Mouse (Mus musculus) small intestine, adult 2 months (tissue): ENCODE measurements around the gene Tubgcp5. TPM values are rescaled to one million over a fixed set of nuclear protein-coding genes. Genes with fewer than 3 reads are reported as not detected.
"Not testable (repeated sequence)": the region's sequence is repeated elsewhere in the genome, so short reads cannot be mapped to it uniquely, and the experiment has no call there.

Experiments used
- H3K27ac ChIP-seq: fragments of 200-500 bp; 2 replicates; pipeline ENCODE4 v1.5.1; 2012; ENCODE audit warnings: low read depth, low read length, control low read depth, inconsistent platforms; ENCODE audit not compliant: insufficient read depth
- H3K27me3 ChIP-seq: fragments of 200-500 bp; 2 replicates; pipeline ENCODE4 v1.6.1; 2012; ENCODE audit warnings: mild to moderate bottlenecking, moderate library complexity, low read length, inconsistent platforms; ENCODE audit not compliant: control insufficient read depth, insufficient read depth
- H3K36me3 ChIP-seq: fragments of 200-500 bp; 2 replicates; pipeline ENCODE4 v1.6.1; 2012; ENCODE audit warnings: mild to moderate bottlenecking, low read length, control low read depth, inconsistent platforms; ENCODE audit not compliant: control insufficient read depth, insufficient read depth
- H3K4me1 ChIP-seq: fragments of 200-500 bp; 2 replicates; pipeline ENCODE4 v1.6.1; 2012; ENCODE audit warnings: low read length, inconsistent platforms, mixed read lengths; ENCODE audit not compliant: control insufficient read depth, insufficient read depth, insufficient read length
- H3K4me3 ChIP-seq: fragments of 200-500 bp; 2 replicates; pipeline ENCODE4 v1.5.1; 2012; ENCODE audit warnings: low read depth, mild to moderate bottlenecking, control low read depth, inconsistent platforms, low read length, moderate library complexity
- CTCF ChIP-seq: fragments of 200-500 bp; IDR thresholded peaks from 2 replicates; pipeline ENCODE4 v1.5.1; 2012; ENCODE audit warnings: low read depth, mild to moderate bottlenecking, control low read depth, inconsistent platforms, low read length, moderate library complexity, mixed read lengths; ENCODE audit not compliant: insufficient replicate concordance, insufficient read length; ENCODE audit errors: extremely low read depth
- POLR2A ChIP-seq: fragments of 200-500 bp; IDR thresholded peaks from 2 replicates; pipeline ENCODE4 v1.6.1; 2012; ENCODE audit warnings: low read depth, mild to moderate bottlenecking, control low read depth, inconsistent platforms, low read length, moderate library complexity
- WGBS: fragments of 180-500 bp; shearing (Covaris S2); methylation state at CpG from one replicate; pipeline ENCODE4 v1.1.7; 2018; 5-methylcytosine and 5-hydroxymethylcytosine counted together
- polyA plus RNA-seq: library from polyadenylated mRNA; depleted of rRNA; stranded (reverse); fragments of >200 nt; gene quantifications from 2 replicates; pipeline ENCODE4 v1.2.3, GENCODE M21; 2012

The Tubgcp5 gene
- polyA plus RNA-seq, 1 experiment: 0.67 TPM

GRCm38 (mm10) chr7:55784580-55784979 is 9.4 kb upstream of the Tubgcp5 start:
- Histone ChIP-seq H3K27ac (no peak overlapping the region), H3K36me3 (no peaks in the 10 kb centered on the region), H3K4me1 (no peaks in the 10 kb centered on the region), H3K4me3 (no peak overlapping the region), H3K27me3 (no peaks in the 10 kb centered on the region)
- no peak for TF ChIP-seq POLR2A
- TF ChIP-seq CTCF: no peak
- 58% methylated on average over 3 of the region's 3 CpGs for WGBS

- not testable (repeated sequence) for H3K4me1 ChIP-seq, H3K27me3 ChIP-seq, H3K36me3 ChIP-seq, H3K4me3 ChIP-seq, H3K27ac ChIP-seq
- 48% methylated on average over 5 of the region's 5 CpGs for WGBS
Measured at GRCm38 (mm10) chr7:55790586-55790985, 3.4 kb upstream of the Tubgcp5 start.

GRCm38 (mm10) chr7:55792280-55792679 is 1.7 kb upstream of the Tubgcp5 start:
- Histone ChIP-seq H3K27ac (no peak overlapping the region), H3K4me3 (no peak overlapping the region), H3K4me1 (peaks cover 2% of the 10 kb centered on the region; the same call in 1 of the 2 replicates), H3K36me3 (peaks cover 9% of the 10 kb centered on the region), H3K27me3 (no peaks in the 10 kb centered on the region)
- WGBS: 89% methylated on average over 3 of the region's 3 CpGs
- no peak for TF ChIP-seq POLR2A
- TF ChIP-seq CTCF: no peak

DNA sequence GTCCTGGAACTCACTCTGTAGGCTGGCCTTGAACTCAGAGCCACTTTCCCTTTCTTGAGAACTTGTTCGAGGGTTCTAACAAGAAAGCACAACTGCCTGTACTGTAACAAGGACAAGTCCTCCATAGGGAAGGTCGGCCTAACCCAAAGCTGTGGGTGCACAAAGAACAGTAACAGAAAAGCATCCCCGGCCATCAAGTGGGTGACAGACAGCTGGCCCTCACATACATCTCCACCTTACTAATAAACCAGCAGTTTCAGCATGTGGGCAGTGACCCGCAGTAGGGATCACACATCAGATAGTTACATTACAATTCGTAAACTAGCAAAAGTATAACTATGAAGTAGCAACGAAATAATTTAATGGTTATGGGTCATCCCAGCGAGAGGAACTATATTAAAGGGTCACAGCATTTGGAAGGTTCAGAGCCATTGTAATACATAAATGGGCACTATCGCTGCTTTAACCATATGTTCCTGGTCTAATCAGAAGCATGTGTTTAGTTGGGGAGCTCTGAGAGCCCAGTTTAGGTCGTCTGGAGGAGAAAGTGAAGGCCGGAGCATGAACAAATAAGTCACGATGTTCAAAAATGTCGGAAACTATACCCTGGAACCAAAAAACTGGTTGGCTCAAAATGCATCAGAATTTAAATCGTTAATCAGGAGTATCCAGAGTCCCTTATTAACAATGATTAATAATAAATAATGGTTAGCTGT is 560 bp upstream of the Tubgcp5 start:
- H3K36me3 ChIP-seq: peaks cover 14% of the 10 kb centered on the region
- H3K27me3 ChIP-seq: no peaks in the 10 kb centered on the region
- 37% methylated on average over 13 of the region's 13 CpGs for WGBS
- peaks cover 2% of the 10 kb centered on the region; the same call in 1 of the 2 replicates for H3K4me1 ChIP-seq
- TF ChIP-seq CTCF: no peak
- no peak for TF ChIP-seq POLR2A
- no peak overlapping the region for H3K27ac ChIP-seq
- peak overlapping the region; percentile 86 for H3K4me3 ChIP-seq

GRCm38 (mm10) chr7:55799981-55800380 is 6.0 kb downstream of the Tubgcp5 start:
- 86% methylated on average over 3 of the region's 3 CpGs for WGBS

GRCm38 (mm10) chr7:55809967-55810366 is 16.0 kb downstream of the Tubgcp5 start:
- Histone ChIP-seq H3K27me3 (no peaks in the 10 kb centered on the region), H3K36me3 (peaks cover 53% of the 10 kb centered on the region), H3K27ac (no peak overlapping the region), H3K4me3 (no peak overlapping the region), H3K4me1 (no peaks in the 10 kb centered on the region)
- no peak for TF ChIP-seq CTCF
- no peak for TF ChIP-seq POLR2A
- WGBS: 74% methylated on average over 2 of the region's 2 CpGs

More at GRCm38 (mm10) chr7:55799981-55800380, 6.0 kb downstream of the Tubgcp5 start:
- H3K4me3 ChIP-seq: no peak overlapping the region
- H3K27me3 ChIP-seq: no peaks in the 10 kb centered on the region
- H3K4me1 ChIP-seq: no peaks in the 10 kb centered on the region
- no peak overlapping the region for H3K27ac ChIP-seq
- TF ChIP-seq POLR2A (no peak), CTCF (no peak)
- H3K36me3 ChIP-seq: peaks cover 43% of the 10 kb centered on the region

DNA sequence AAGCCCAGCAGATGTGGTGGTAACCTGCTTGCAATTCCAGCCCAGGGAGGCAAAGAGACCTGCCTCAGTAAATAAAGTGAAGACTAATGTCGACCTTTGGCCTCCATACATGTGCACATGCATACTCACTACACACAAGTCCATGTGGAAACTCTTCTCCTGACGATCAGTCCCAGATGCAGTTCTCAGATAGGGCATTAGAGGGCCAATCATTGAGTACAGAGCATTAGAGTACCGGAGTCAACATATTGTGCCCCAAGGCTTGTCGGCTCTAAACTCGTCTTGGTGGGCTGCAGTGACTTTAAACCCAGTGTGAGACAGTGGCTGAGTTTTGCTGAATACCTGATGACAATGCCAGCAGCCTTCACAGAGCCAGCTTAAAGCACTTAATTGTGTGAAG is 30.5 kb downstream of the Tubgcp5 start:
- whole genome bisulfite sequencing: 90% methylated on average over 5 of the region's 5 CpGs
- H3K4me1 ChIP-seq: no peaks in the 10 kb centered on the region
- TF ChIP-seq CTCF (no peak), POLR2A (no peak)
- H3K4me3 ChIP-seq: no peak overlapping the region
- no peak overlapping the region for H3K27ac ChIP-seq
- peaks cover 33% of the 10 kb centered on the region for H3K36me3 ChIP-seq
- no peaks in the 10 kb centered on the region for H3K27me3 ChIP-seq

DNA sequence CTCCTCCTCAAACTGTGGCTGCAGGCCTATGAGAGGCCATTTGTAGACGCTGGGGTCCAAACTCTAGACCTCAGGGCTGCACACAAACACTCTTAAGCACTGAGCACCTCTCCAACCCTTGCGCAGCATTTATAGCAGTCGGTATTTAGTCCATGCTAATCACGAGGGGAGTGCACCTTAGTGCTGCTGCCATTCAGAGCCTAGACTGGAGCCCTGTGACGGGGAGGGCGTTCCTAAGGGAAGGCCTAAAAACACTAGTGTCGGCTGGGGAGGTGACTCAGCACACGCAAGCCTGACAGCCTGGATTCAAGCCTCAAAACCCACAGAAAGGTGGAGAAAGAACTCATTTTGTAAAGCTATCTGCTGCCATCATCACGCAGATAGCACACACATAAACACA is 33.6 kb downstream of the Tubgcp5 start:
- Histone ChIP-seq H3K4me3 (no peak overlapping the region), H3K27ac (no peak overlapping the region), H3K4me1 (no peaks in the 10 kb centered on the region), H3K36me3 (peaks cover 23% of the 10 kb centered on the region), H3K27me3 (no peaks in the 10 kb centered on the region)
- no peak for TF ChIP-seq CTCF
- TF ChIP-seq POLR2A: no peak
- WGBS: 87% methylated on average over 9 of the region's 9 CpGs
